Mouse (Mus musculus) olfactory bulb, adult 2 months (tissue): Measurements from ENCODE around the gene Hs6st2. TPM values are rescaled to one million over a fixed set of nuclear protein-coding genes. Genes with fewer than 3 reads are reported as not detected.

Experiments used
- H3K27ac ChIP-seq: fragments of 200-500 bp; 2 replicates; pipeline ENCODE4 v1.5.1; 2012; ENCODE audit warnings: low read depth, low read length; ENCODE audit not compliant: insufficient read depth
- H3K4me1 ChIP-seq: fragments of 200-500 bp; 2 replicates; pipeline ENCODE4 v1.6.1; 2012; ENCODE audit warnings: low read length; ENCODE audit not compliant: control insufficient read depth, insufficient read depth
- H3K4me3 ChIP-seq: fragments of 200-500 bp; 2 replicates; pipeline ENCODE4 v1.5.1; 2012; ENCODE audit warnings: mild to moderate bottlenecking, low read depth, low read length, moderate library complexity; ENCODE audit not compliant: insufficient read depth
- CTCF ChIP-seq: fragments of 200-500 bp; IDR thresholded peaks from 2 replicates; pipeline ENCODE4 v1.5.1; 2012; ENCODE audit warnings: low read depth, mild to moderate bottlenecking, low read length, moderate library complexity; ENCODE audit not compliant: insufficient read depth
- POLR2A ChIP-seq: fragments of 200-500 bp; IDR thresholded peaks from 2 replicates; pipeline ENCODE4 v1.6.1; 2012; ENCODE audit warnings: mild to moderate bottlenecking, low read depth, low read length, moderate library complexity; ENCODE audit not compliant: insufficient read depth
- WGBS: fragments of 180-500 bp; shearing (Covaris S2); methylation state at CpG from one replicate; pipeline ENCODE4 v1.1.7; 2018; 5-methylcytosine and 5-hydroxymethylcytosine counted together
- polyA plus RNA-seq: library from polyadenylated mRNA; stranded (reverse); fragments of >200 nt; gene quantifications from 2 replicates; pipeline ENCODE4 v1.2.4, GENCODE M21; 2012; ENCODE audit warnings: low replicate concordance; ENCODE audit not compliant: missing spikeins, insufficient read depth, insufficient read length

Gene Hs6st2
- not detected in 2 replicates for polyA plus RNA-seq

DNA sequence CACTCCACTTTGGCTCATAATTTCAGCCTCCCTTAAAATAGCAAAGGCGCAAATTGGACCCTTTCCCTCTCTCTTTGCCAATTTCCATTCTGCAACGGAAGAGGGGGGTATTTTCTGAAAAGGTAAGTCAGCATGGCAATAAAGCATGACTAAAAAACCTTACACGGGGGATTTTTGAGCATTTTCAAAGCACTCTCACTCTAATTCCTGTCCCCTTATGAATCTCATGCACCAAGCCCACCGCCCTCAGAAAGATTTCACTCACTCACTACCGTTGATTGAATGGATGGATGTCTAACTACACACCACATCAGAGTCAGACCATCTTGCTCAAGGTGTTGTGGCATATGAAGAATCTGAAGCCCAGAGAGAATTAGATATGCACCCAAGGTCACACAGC lies at the start of gene Hs6st2:
Gene Hs6st2 (minus strand): TSS at position 101 of the 400 bp plus-strand sequence.
- Histone ChIP-seq H3K4me3 (peak within 1 kb of the TSS; percentile 62), H3K27ac (peak within 1 kb of the TSS; percentile 64), H3K4me1 (no peaks in the 10 kb centered on the region)
- TF ChIP-seq POLR2A, result no peak
- no peak for TF ChIP-seq CTCF
- WGBS, result 27% methylated on average over 5 of the region's 5 CpGs

DNA sequence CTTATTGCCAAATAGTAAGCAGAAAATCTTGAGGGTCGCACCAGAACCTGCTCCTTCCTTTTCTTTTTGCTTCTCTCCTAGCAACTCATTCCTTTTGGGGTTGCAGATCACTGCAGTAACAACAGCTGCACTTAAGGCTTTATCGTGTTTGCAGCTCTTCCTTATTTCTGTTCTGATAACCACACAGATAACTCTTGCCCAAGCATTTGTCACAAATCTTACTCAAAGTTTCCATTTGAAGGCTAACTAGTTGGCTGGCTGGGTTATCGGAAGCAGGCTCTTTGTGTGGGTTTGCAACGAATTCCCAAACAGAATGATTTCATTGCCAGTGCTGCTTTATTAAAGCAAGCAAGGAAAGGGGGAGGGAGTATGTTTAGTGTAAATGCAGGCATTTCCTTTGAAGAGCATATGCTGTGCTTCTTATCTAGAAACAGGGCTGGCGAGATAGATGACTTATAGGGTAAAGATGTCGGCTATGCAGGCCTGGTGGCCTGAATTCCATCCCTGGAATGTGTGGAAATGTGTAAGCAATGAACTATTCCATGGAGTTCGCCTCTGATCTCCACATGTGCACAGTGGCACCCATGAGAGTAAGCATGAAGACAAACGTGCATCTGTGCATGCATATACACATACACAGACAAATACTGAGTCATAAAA lies 32.6 kb upstream of the Hs6st2 start:
- 59% methylated on average over 8 of the region's 8 CpGs for WGBS
- H3K4me1 ChIP-seq, result no peaks in the 10 kb centered on the region
- TF ChIP-seq POLR2A (no peak), CTCF (no peak)
- H3K27ac ChIP-seq, result no peak overlapping the region
- H3K4me3 ChIP-seq, result no peak overlapping the region

DNA sequence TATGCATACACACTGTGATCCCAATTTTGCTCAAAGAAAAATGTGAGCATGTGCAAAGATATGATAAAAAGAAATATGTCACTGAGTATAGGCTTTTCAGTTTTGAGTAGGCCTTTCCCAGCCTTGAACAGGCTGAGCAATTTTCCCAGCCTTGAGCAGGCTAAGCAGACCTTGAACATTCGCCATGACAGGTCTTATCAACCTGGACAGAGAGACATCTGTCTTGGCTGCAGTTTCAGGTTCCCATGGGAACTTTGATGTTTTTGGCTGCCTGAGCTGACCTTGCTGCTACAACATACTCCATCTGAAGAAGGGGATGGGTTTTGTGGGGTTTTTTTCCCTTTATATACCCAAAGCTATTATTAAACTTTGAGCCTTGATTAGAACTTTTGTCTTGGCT lies 31.3 kb upstream of the Hs6st2 start:
- WGBS, result 95% methylated on average over 1 of the region's 1 CpGs
- Histone ChIP-seq H3K27ac (no peak overlapping the region), H3K4me1 (no peaks in the 10 kb centered on the region), H3K4me3 (no peak overlapping the region)
- TF ChIP-seq CTCF (no peak), POLR2A (no peak)

DNA sequence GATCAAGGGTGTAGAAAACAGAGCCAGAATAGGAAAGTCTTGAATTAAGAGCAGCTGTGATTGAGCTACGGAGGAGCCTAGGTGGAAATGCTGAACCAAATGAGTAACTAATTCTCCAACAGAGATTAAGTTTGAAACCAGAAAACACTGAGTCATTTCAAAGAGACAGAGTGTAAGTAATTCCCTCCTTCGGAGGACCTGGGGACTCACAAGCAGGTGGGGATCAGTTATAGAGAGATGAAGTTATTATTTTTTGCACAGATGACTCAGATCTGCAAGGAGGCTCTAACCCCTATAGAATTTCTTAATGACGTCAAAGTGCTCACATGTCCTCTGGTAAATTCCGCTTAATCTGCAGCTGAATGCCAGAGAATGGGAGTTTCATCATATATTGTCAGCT lies 21.2 kb upstream of the Hs6st2 start:
- Histone ChIP-seq H3K4me3 (no peak overlapping the region), H3K27ac (no peak overlapping the region), H3K4me1 (no peaks in the 10 kb centered on the region)
- no peak for TF ChIP-seq POLR2A
- TF ChIP-seq CTCF, result no peak
- WGBS, result 55% methylated on average over 4 of the region's 4 CpGs

DNA sequence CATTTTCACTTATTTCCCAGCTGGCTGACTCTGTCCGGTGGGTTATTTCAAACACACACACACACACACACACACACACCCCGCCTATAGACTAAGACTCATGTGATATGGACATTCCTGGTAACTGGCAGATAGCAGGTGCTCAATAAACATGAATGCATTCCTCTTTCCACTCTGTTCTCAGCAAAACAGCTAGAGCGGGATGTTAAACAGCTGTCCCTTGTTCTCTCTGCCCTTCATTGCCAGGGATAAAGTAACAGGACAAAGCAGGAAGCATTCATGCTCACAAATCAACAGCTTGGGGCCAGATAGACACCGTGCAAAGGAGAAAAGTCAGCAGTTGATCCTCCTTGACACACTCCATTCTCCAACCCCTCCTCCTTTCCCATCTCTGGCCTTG lies 17.4 kb upstream of the Hs6st2 start:
- Histone ChIP-seq H3K4me3 (no peak overlapping the region), H3K27ac (no peak overlapping the region), H3K4me1 (no peaks in the 10 kb centered on the region)
- WGBS, result 78% methylated on average over 4 of the region's 4 CpGs
- no peak for TF ChIP-seq CTCF
- TF ChIP-seq POLR2A, result no peak

DNA sequence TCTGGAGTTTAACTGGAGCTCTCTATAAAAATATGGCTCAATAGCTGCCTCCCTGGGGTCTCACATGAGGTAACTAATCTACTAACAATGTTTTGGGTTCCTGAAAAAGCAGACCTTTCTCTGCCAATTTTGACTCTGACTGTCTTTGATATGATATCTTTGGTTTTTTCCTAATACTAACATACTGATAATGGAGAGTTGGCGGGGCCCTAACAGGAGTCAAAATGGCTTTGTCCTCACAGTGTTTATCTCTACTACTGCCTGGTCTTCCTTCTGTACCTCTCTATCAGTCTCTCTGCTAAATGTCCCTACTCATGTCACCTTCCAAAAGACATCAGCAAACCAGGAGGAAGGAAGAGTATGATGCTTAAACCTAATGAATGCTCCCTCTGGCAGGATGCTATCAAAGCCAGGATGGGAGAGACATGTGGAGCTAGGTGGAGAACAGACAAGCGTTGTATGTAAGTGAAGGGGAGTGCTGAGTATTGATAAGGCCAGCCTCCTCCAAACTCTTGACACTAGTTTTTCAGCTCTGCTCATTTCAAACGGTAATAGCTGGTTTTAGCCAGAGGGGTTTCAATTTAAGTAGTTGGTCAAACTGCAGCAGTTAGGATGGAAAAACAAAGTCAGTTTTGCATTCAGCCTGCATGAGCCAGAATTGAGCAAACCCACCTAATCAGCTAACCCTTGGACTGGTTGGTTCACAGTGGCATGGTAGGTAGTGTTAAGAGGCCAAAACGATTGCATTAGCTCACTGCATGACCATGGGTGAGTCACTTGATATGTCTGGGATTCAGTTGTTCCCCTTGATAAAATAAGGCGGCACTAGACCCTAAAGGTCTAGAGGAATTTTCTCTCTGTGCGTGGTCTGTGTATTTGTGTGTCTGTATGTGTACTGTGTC lies 4.6 kb upstream of the Hs6st2 start:
- no peak overlapping the region for H3K4me3 ChIP-seq

DNA sequence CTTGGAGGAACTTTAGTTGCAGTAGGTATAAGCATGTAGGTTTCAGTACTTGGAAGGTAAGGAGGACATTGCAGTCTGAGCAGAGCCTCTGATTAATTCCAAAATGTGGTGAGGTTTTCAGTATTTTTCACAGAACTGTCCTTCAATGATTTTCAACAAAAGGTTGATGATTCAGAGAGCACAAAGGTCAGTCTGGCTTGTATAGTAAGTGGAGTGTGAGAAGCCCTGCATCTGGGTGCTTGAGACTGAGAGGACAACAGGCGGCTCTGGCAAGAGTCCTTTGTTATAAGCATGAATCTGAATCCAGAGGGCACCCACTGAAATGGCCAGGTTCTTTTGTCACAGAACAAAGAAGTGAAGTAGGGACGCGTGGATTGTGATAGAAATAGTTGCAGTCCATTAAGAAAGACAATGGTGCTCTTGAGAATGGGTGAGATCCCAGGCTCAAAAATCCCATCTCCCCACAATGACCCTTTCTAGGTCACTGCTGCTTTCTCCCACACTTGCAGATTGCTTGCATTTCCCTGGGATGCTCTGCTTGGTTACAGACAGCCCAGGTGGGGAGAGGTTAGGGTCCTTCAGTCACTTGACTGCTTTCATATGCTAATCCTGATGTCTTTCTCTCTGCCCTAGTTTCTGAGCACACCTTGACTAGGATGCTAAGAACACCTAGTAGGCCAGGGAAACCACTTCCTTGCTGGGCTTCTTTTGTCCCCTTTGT lies 2.8 kb upstream of the Hs6st2 start:
- TF ChIP-seq CTCF (no peak), POLR2A (no peak)
- H3K4me3 ChIP-seq, result no peak overlapping the region
- no peak overlapping the region for H3K27ac ChIP-seq
- H3K4me1 ChIP-seq, result no peaks in the 10 kb centered on the region
- WGBS, result 67% methylated on average over 3 of the region's 3 CpGs

More for the DNA sequence above, 4.6 kb upstream of the Hs6st2 start:
- TF ChIP-seq POLR2A (no peak), CTCF (no peak)
- Histone ChIP-seq H3K27ac (no peak overlapping the region), H3K4me1 (no peaks in the 10 kb centered on the region)
- 89% methylated on average over 6 of the region's 6 CpGs for WGBS

DNA sequence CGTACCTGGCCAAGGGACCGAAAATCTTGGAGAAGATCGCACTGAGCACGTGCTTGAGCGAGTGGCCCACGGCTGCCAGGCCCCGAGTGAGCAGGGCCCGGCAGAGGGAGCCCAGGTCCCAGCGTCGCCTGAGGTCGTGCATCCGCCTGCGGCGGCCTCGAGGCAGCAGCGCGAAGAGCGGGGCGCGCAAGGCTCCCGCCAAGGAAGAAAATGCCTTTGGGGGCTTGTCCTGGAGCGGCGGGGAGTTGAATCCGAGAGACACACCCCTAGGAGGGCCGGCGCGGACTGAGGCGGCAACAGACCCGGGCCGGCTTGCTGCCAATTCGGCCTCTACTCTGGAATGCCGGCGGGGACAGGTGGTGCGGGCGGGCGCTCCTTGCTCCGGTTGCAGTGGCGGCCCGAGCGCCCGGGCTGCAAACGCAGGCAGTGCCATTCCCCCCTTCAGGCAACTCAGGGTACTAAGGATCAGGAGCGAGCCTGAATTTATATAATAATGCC lies 437 bp downstream of the Hs6st2 start:
- Histone ChIP-seq H3K4me3 (peak overlapping the region; percentile 62), H3K4me1 (no peaks in the 10 kb centered on the region), H3K27ac (peak overlapping the region; percentile 64)
- WGBS, result 18% methylated on average over 43 of the region's 43 CpGs
- TF ChIP-seq CTCF (no peak), POLR2A (no peak)
